Mouse (Mus musculus) thymus, postnatal 14 days (tissue): ENCODE results near the gene Spag5.

Source experiments
- DNase-seq: peaks from one replicate; pipeline ENCODE4 v3.0.0; 2021

The Spag5 gene

GRCm38 (mm10) chr11:78354905-78355304, 53.6 kb downstream of the Spag5 start:
- DNase-seq = no peak

GRCm38 (mm10) chr11:78355471-78356238, 54.3 kb downstream of the Spag5 start:
- peak; percentile 65 for DNase-seq

- peak; percentile 66 for DNase-seq
These were observed 57.1 kb downstream of the Spag5 start for GRCm38 (mm10) chr11:78358330-78359007.

- peak; percentile 83 for DNase-seq
These were observed 58.9 kb downstream of the Spag5 start for GRCm38 (mm10) chr11:78360125-78360788.

- DNase-seq = no peak
These were observed 59.4 kb downstream of the Spag5 start for GRCm38 (mm10) chr11:78360789-78361131.

GRCm38 (mm10) chr11:78363309-78364007, 62.1 kb downstream of the Spag5 start:
- no peak for DNase-seq

- DNase-seq = no peak
These were observed 62.8 kb downstream of the Spag5 start for GRCm38 (mm10) chr11:78364103-78364502.

GRCm38 (mm10) chr11:78367456-78368225, 66.3 kb downstream of the Spag5 start:
- DNase-seq = no peak

- DNase-seq = no peak
These were observed 69.1 kb downstream of the Spag5 start for GRCm38 (mm10) chr11:78370389-78370788.

GRCm38 (mm10) chr11:78371711-78372110, 70.4 kb downstream of the Spag5 start:
- DNase-seq = no peak
